Comparison of ENCODE assay signal across 8 mouse cellular contexts in genomic region chr5:140505208-140505780, GRCm38 (mm10). TPM values are rescaled to one million over a fixed set of nuclear protein-coding genes. Genes with fewer than 3 reads are reported as not detected.
A peak's percentile ranks its signal among the peaks of the same experiment; 100 is the strongest.
DNase-seq lines count a peak whose midpoint lies in the region; ATAC-seq lines count a peak whose summit lies in the region.

Chst12 (plus strand) TSS chr5:140505550.

- peak; percentile 62 for ATAC-seq in megakaryocyte progenitor cell, adult 5-6 weeks (replicated peaks; ENCODE audit: poor library complexity)

- DNase-seq in adipocyte (ENCODE audit: low spot score) = peak; percentile 100
- peak; percentile 100 for DNase-seq in embryo, embryonic 10 days (ENCODE audit: low spot score)
- DNase-seq in gastrocnemius, postnatal 10 days = peak; percentile 99
- DNase-seq in induced T-regulatory cell, adult 2 months (ENCODE audit: low read depth) = peak; percentile 100
- DNase-seq in left cerebral cortex, adult 9 months (ENCODE audit: low spot score in 2 of 2) = peak; percentile 98 to 99
- DNase-seq in right cerebral cortex, postnatal 14 days = peak; percentile 99
- DNase-seq in urinary bladder, postnatal 36 days (ENCODE audit: low spot score in 2 of 2) = peak; percentile 99

RNA-seq across cellular contexts. Expression of gene Chst12, which starts in this region (rescaled TPM):
- 10 to 100 TPM in 1 of 2 experiments, 1 to 10 TPM in 1; 9.6 to 14.5 TPM for total RNA-seq in gastrocnemius, postnatal 10 days (2021)
- 68.5 and 74.5 TPM in 2 replicates for total RNA-seq in megakaryocyte progenitor cell, adult 5-6 weeks (2015)
- 31.4 and 39.4 TPM in 2 replicates for total RNA-seq in megakaryocyte progenitor cell, adult 5-6 weeks (2017)

Comparison
In these comparisons a context has a peak if more than half of its experiments do, and no peak if none do; other contexts are left out.
1. Peak in every context shown above with its lines: DNase-seq and ATAC-seq.